Mouse (Mus musculus) lung, adult 2 months (tissue): ENCODE data around the gene Klhdc8a.

ENCODE experiments used
- CTCF ChIP-seq: fragments of 200-500 bp; IDR thresholded peaks from 2 replicates; pipeline ENCODE4 v1.5.1; 2011; ENCODE audit warnings: mild to moderate bottlenecking, low read length, control low read depth; ENCODE audit not compliant: insufficient read depth
- POLR2A ChIP-seq: fragments of 200-500 bp; IDR thresholded peaks from 2 replicates; pipeline ENCODE4 v1.6.1; 2011; ENCODE audit warnings: low read depth, mild to moderate bottlenecking, control low read depth, low read length, borderline replicate concordance; ENCODE audit errors: extremely low read depth

GRCm38 (mm10) chr1:132287445-132287844, 11.0 kb upstream of the Klhdc8a start:
- no peak for TF ChIP-seq CTCF
- TF ChIP-seq POLR2A = no peak
